Mouse (Mus musculus) hindbrain, embryonic 13.5 days (tissue): ENCODE results near the gene Pik3ca. TPM values are rescaled to one million over a fixed set of nuclear protein-coding genes. Genes with fewer than 3 reads are reported as not detected.
A peak's percentile ranks its signal among the peaks of the same experiment; 100 is the strongest.

Source experiments
- ATAC-seq: fragments of 200-750 bp; cut with Nextera tagmentation; 2 replicates; pipeline ENCODE4 v1.8.0; 2017; ENCODE audit warnings: moderate TSS enrichment; ENCODE audit not compliant: low FRiP score
- H3K27ac ChIP-seq: fragments of 300-500 bp; sonication (generic); 2 replicates; pipeline ENCODE4 v1.5.1; 2015; ENCODE audit warnings: inconsistent platforms, mild to moderate bottlenecking, moderate library complexity
- H3K27me3 ChIP-seq: fragments of 300-500 bp; sonication (generic); 2 replicates; pipeline ENCODE4 v1.6.1; 2015; ENCODE audit warnings: mild to moderate bottlenecking, inconsistent platforms
- H3K36me3 ChIP-seq: fragments of 300-500 bp; sonication (generic); 2 replicates; pipeline ENCODE4 v1.6.1; 2015; ENCODE audit warnings: mild to moderate bottlenecking, inconsistent platforms
- H3K4me1 ChIP-seq: fragments of 300-500 bp; sonication (generic); replicated peaks from 2 replicates; pipeline ENCODE4 v1.6.1; 2015; ENCODE audit warnings: inconsistent platforms
- H3K4me2 ChIP-seq: fragments of 300-500 bp; sonication (generic); 2 replicates; pipeline ENCODE4 v1.6.1; 2015; ENCODE audit warnings: inconsistent platforms, mild to moderate bottlenecking, moderate library complexity
- H3K4me3 ChIP-seq: fragments of 300-500 bp; sonication (generic); 2 replicates; pipeline ENCODE4 v1.5.1; 2015; ENCODE audit warnings: mild to moderate bottlenecking, inconsistent platforms
- H3K9ac ChIP-seq: fragments of 300-500 bp; sonication (generic); 2 replicates; pipeline ENCODE4 v1.6.1; 2015; ENCODE audit warnings: mild to moderate bottlenecking, inconsistent platforms
- H3K9me3 ChIP-seq: fragments of 300-500 bp; sonication (generic); 2 replicates; pipeline ENCODE4 v1.6.1; 2016; ENCODE audit warnings: inconsistent platforms
- WGBS: fragments of 180-500 bp; shearing (Covaris S2); methylation state at CpG from one replicate; pipeline ENCODE4 v1.1.7; 2015; 5-methylcytosine and 5-hydroxymethylcytosine counted together
- polyA plus RNA-seq: library from polyadenylated mRNA; unstranded; fragments of >200 nt; fragmentation: Nextera tagmentation; extraction: Ambion mirVana; gene quantifications from 2 replicates; pipeline ENCODE4 v1.2.1, GENCODE M21; 2015

Gene Pik3ca
- polyA plus RNA-seq: 14.2 and 14.7 TPM in 2 replicates

GRCm38 (mm10) chr3:32397461-32398174, at the start of gene Pik3ca:
Gene Pik3ca (plus strand): TSS chr3:32397671.
- H3K9ac ChIP-seq: peak within 1 kb of the TSS; percentile 94
- peak within 1 kb of the TSS; percentile 91 for H3K4me3 ChIP-seq
- H3K27ac ChIP-seq: peak within 1 kb of the TSS; percentile 97
- no peaks in the 10 kb centered on the region for H3K36me3 ChIP-seq
- peaks cover 37% of the 10 kb centered on the region for H3K4me1 ChIP-seq
- H3K27me3 ChIP-seq: no peaks in the 10 kb centered on the region
- no peaks in the 10 kb centered on the region for H3K9me3 ChIP-seq
- H3K4me2 ChIP-seq: peak within 1 kb of the TSS; percentile 69
- under 1% methylated on average over 44 of the region's 65 CpGs for WGBS
- peak; percentile 64 for ATAC-seq

GRCm38 (mm10) chr3:32347881-32348280, 49.6 kb upstream of the Pik3ca start:
- Histone ChIP-seq H3K4me3 (no peak overlapping the region), H3K36me3 (peaks cover 37% of the 10 kb centered on the region), H3K4me1 (no peaks in the 10 kb centered on the region), H3K9ac (no peak overlapping the region), H3K27ac (no peak overlapping the region), H3K4me2 (no peak overlapping the region), H3K27me3 (no peaks in the 10 kb centered on the region), H3K9me3 (no peaks in the 10 kb centered on the region)
- 88% methylated on average over 6 of the region's 6 CpGs for WGBS
- ATAC-seq: no peak

- H3K27ac ChIP-seq: no peak overlapping the region
- H3K4me3 ChIP-seq: no peak overlapping the region
- peak overlapping the region; percentile 56; the same call in 1 of the 2 replicates for H3K9ac ChIP-seq
- H3K27me3 ChIP-seq: no peaks in the 10 kb centered on the region
- H3K9me3 ChIP-seq: no peaks in the 10 kb centered on the region
- no peak overlapping the region for H3K4me2 ChIP-seq
- peaks cover 3% of the 10 kb centered on the region; the same call in 1 of the 2 replicates for H3K36me3 ChIP-seq
- peaks cover 36% of the 10 kb centered on the region for H3K4me1 ChIP-seq
- 47% methylated on average over 6 of the region's 6 CpGs for WGBS
- ATAC-seq: no peak
Measured at GRCm38 (mm10) chr3:32361221-32361620, 36.2 kb upstream of the Pik3ca start.

GRCm38 (mm10) chr3:32364195-32364594, 33.3 kb upstream of the Pik3ca start:
- H3K4me1 ChIP-seq: peaks cover 44% of the 10 kb centered on the region
- H3K9me3 ChIP-seq: no peaks in the 10 kb centered on the region
- H3K36me3 ChIP-seq: no peaks in the 10 kb centered on the region
- H3K4me3 ChIP-seq: peak overlapping the region; percentile 82
- 42% methylated on average over 4 of the region's 4 CpGs for WGBS
- peak overlapping the region; percentile 74 for H3K9ac ChIP-seq
- 0 out of 2 replicates have a peak overlapping the region, but pooled peaks have one; percentile 23 for H3K27ac ChIP-seq
- ATAC-seq: no peak
- H3K4me2 ChIP-seq: peak overlapping the region; percentile 76
- no peaks in the 10 kb centered on the region for H3K27me3 ChIP-seq

GRCm38 (mm10) chr3:32364841-32365545, 32.5 kb upstream of the Pik3ca start:
- H3K4me3 ChIP-seq: peak overlapping the region; percentile 82
- H3K27ac ChIP-seq: peak overlapping the region; percentile 96
- H3K36me3 ChIP-seq: no peaks in the 10 kb centered on the region
- H3K4me2 ChIP-seq: peak overlapping the region; percentile 76
- H3K27me3 ChIP-seq: no peaks in the 10 kb centered on the region
- 1% methylated on average over 51 of the region's 54 CpGs for WGBS
- peaks cover 44% of the 10 kb centered on the region for H3K4me1 ChIP-seq
- no peaks in the 10 kb centered on the region for H3K9me3 ChIP-seq
- ATAC-seq: peak; percentile 81
- H3K9ac ChIP-seq: peak overlapping the region; percentile 94

- 4% methylated on average over 38 of the region's 48 CpGs for WGBS
- H3K9me3 ChIP-seq: no peaks in the 10 kb centered on the region
- peak within 1 kb of the TSS; percentile 76 for H3K4me2 ChIP-seq
- H3K27me3 ChIP-seq: no peaks in the 10 kb centered on the region
- peak within 1 kb of the TSS; percentile 96 for H3K27ac ChIP-seq
- peaks cover 41% of the 10 kb centered on the region for H3K4me1 ChIP-seq
- H3K36me3 ChIP-seq: no peaks in the 10 kb centered on the region
- ATAC-seq: peak; percentile 89
- peak within 1 kb of the TSS; percentile 82 for H3K4me3 ChIP-seq
- peak within 1 kb of the TSS; percentile 94 for H3K9ac ChIP-seq
Measured at GRCm38 (mm10) chr3:32365546-32366245, 31.8 kb upstream of the Pik3ca start, which contains the start of gene Zmat3. Gene Zmat3 (minus strand): TSS chr3:32366014.

- Histone ChIP-seq H3K4me3 (peak overlapping the region; percentile 82), H3K27ac (peak overlapping the region; percentile 96; the same call in 1 of the 2 replicates), H3K9me3 (no peaks in the 10 kb centered on the region), H3K27me3 (no peaks in the 10 kb centered on the region), H3K4me2 (peak overlapping the region; percentile 76), H3K4me1 (peaks cover 35% of the 10 kb centered on the region), H3K36me3 (no peaks in the 10 kb centered on the region), H3K9ac (peak overlapping the region; percentile 94)
- WGBS: 51% methylated on average over 17 of the region's 17 CpGs
- ATAC-seq: peak; percentile 44
Measured at GRCm38 (mm10) chr3:32366246-32366734, 31.2 kb upstream of the Pik3ca start.

GRCm38 (mm10) chr3:32367516-32367915, 30.0 kb upstream of the Pik3ca start:
- Histone ChIP-seq H3K9me3 (no peaks in the 10 kb centered on the region), H3K27me3 (no peaks in the 10 kb centered on the region), H3K4me3 (no peak overlapping the region), H3K4me2 (no peak overlapping the region), H3K9ac (no peak overlapping the region), H3K4me1 (peaks cover 28% of the 10 kb centered on the region), H3K27ac (no peak overlapping the region), H3K36me3 (no peaks in the 10 kb centered on the region)
- ATAC-seq: no peak
- WGBS: 93% methylated on average over 1 of the region's 1 CpGs

- WGBS: 78% methylated on average over 7 of the region's 7 CpGs
- Histone ChIP-seq H3K9me3 (no peaks in the 10 kb centered on the region), H3K4me2 (no peak overlapping the region), H3K27ac (no peak overlapping the region), H3K36me3 (no peaks in the 10 kb centered on the region), H3K4me3 (no peak overlapping the region), H3K9ac (no peak overlapping the region), H3K4me1 (peaks cover under 1% of the 10 kb centered on the region; the same call in 1 of the 2 replicates), H3K27me3 (no peaks in the 10 kb centered on the region)
- no peak for ATAC-seq
Measured at GRCm38 (mm10) chr3:32371957-32372356, 25.5 kb upstream of the Pik3ca start.

GRCm38 (mm10) chr3:32372470-32372869, 25.0 kb upstream of the Pik3ca start:
- no peaks in the 10 kb centered on the region for H3K36me3 ChIP-seq
- ATAC-seq: no peak
- no peaks in the 10 kb centered on the region for H3K9me3 ChIP-seq
- H3K4me3 ChIP-seq: no peak overlapping the region
- no peak overlapping the region for H3K27ac ChIP-seq
- no peak overlapping the region for H3K4me2 ChIP-seq
- no peaks in the 10 kb centered on the region for H3K27me3 ChIP-seq
- no peak overlapping the region for H3K9ac ChIP-seq
- 90% methylated on average over 8 of the region's 8 CpGs for WGBS
- H3K4me1 ChIP-seq: no peaks in the 10 kb centered on the region

- no peaks in the 10 kb centered on the region for H3K4me1 ChIP-seq
- H3K36me3 ChIP-seq: no peaks in the 10 kb centered on the region
- no peaks in the 10 kb centered on the region for H3K27me3 ChIP-seq
- no peak overlapping the region for H3K4me2 ChIP-seq
- H3K9ac ChIP-seq: no peak overlapping the region
- no peak for ATAC-seq
- WGBS: 90% methylated on average over 6 of the region's 6 CpGs
- no peaks in the 10 kb centered on the region for H3K9me3 ChIP-seq
- H3K4me3 ChIP-seq: no peak overlapping the region
- no peak overlapping the region for H3K27ac ChIP-seq
Measured at GRCm38 (mm10) chr3:32373236-32373635, 24.2 kb upstream of the Pik3ca start.

GRCm38 (mm10) chr3:32379891-32380290, 17.6 kb upstream of the Pik3ca start:
- no peak overlapping the region for H3K4me3 ChIP-seq
- 50% methylated on average over 2 of the region's 2 CpGs for WGBS
- H3K27ac ChIP-seq: no peak overlapping the region
- no peak overlapping the region for H3K4me2 ChIP-seq
- no peaks in the 10 kb centered on the region for H3K36me3 ChIP-seq
- H3K9ac ChIP-seq: no peak overlapping the region
- no peak for ATAC-seq
- H3K4me1 ChIP-seq: no peaks in the 10 kb centered on the region
- H3K9me3 ChIP-seq: no peaks in the 10 kb centered on the region
- H3K27me3 ChIP-seq: no peaks in the 10 kb centered on the region
